Mouse (Mus musculus): Measurements from ENCODE around the gene Fbxo34. TPM values are rescaled to one million over a fixed set of nuclear protein-coding genes. Genes with fewer than 3 reads are reported as not detected.

Fbxo34 gene
- polyA plus RNA-seq, 1 experiment from 2014 or later = 21.4 TPM

DNA sequence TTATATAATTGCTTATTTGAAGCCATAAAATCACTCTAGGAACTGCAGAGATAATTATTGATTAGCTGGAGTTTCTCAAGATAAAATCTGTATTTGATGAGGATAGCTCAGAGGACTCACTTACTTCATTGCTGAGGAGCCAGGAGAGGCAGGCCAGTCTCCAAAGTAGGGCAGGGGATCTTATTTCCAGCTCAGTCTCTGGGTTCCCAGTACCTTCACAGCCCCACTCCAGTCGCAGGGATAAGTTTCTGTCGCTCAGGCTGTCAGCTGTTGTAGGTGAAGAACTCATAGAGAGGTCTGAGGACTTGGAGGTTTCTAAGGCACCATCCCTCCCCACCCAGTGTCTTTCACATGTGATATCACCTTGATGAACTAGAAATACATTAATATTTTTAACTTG lies 27.5 kb downstream of the Fbxo34 start:
- no peak overlapping the region for H3K9ac ChIP-seq (replicated peaks; ENCODE audit: low read depth, low read length)
- H3K4me3 ChIP-seq (ENCODE audit: low read depth, low read length) = no peak overlapping the region

DNA sequence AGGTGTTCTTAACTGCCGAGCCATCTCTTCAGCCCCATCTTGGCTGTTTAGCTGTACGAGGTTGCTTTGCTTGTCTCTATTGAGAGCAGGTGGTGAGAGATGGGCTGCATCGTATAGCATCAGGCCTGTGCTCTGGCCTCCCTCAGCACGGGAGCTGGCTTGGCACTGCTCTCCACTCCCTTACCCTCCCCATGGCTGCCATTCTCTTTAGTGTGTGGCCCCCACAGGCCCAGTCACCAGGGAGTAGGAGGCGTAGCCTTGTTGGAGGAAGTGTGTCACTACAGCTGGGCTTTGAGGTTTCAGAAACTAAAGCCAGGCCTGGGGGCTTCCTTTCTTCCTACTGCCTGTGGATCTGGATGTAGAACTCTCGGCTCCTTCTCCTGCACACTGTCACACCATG lies 32.0 kb downstream of the Fbxo34 start:
- Histone ChIP-seq H3K36me3 (ENCODE audit: control insufficient read depth, insufficient read depth, low read length) (no peaks in the 10 kb centered on the region), H3K27me3 (ENCODE audit: control insufficient read depth, insufficient read depth, low read length) (no peaks in the 10 kb centered on the region), H3K4me3 (ENCODE audit: low read depth, low read length) (no peak overlapping the region), H3K4me1 (ENCODE audit: control insufficient read depth, insufficient read depth, low read length) (no peaks in the 10 kb centered on the region), H3K27ac (ENCODE audit: low read length) (no peak overlapping the region), H3K9me3 (ENCODE audit: control insufficient read depth, low read depth, low read length) (no peaks in the 10 kb centered on the region), H3K9ac (replicated peaks; ENCODE audit: low read depth, low read length) (no peak overlapping the region), H3K4me2 (replicated peaks; ENCODE audit: low read depth, low read length) (no peak overlapping the region)
- ATAC-seq (ENCODE audit: insufficient number of reproducible peaks, insufficient read depth, low FRiP score, low read depth) = no peak
- 89% methylated on average over 6 of the region's 6 CpGs for WGBS

More for the DNA sequence above, 27.5 kb downstream of the Fbxo34 start:
- Histone ChIP-seq H3K27ac (ENCODE audit: low read length) (no peak overlapping the region), H3K36me3 (ENCODE audit: control insufficient read depth, insufficient read depth, low read length) (no peaks in the 10 kb centered on the region), H3K27me3 (ENCODE audit: control insufficient read depth, insufficient read depth, low read length) (no peaks in the 10 kb centered on the region), H3K9me3 (ENCODE audit: control insufficient read depth, low read depth, low read length) (no peaks in the 10 kb centered on the region), H3K4me2 (replicated peaks; ENCODE audit: low read depth, low read length) (no peak overlapping the region), H3K4me1 (ENCODE audit: control insufficient read depth, insufficient read depth, low read length) (peaks cover 5% of the 10 kb centered on the region; the same call in 1 of the 2 replicates)
- ATAC-seq (ENCODE audit: insufficient number of reproducible peaks, insufficient read depth, low FRiP score, low read depth) = no peak
- 68% methylated on average over 2 of the region's 2 CpGs for WGBS

DNA sequence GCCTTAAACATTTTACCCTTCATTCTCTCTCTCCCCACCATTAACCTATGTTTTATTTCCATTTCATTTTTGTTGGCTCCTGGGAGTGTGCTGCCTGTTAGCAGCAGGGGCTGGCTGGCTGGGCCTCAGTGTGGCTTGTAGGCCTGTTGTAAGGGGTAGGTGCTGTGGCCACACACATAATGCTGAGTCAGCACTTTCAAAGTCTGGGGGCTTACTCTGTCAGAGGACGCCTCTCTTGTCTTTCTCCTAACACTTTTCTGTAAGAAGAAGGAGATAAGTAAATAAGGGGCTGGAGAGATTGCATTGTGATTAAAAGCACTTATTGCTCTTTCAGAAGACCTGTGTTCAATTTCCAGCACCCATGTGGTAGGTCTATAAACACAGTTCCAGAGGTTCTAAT lies 32.9 kb downstream of the Fbxo34 start:
- no peak overlapping the region for H3K9ac ChIP-seq (replicated peaks; ENCODE audit: low read depth, low read length)
- H3K4me3 ChIP-seq (ENCODE audit: low read depth, low read length) = no peak overlapping the region
- H3K9me3 ChIP-seq (ENCODE audit: control insufficient read depth, low read depth, low read length) = no peaks in the 10 kb centered on the region
- H3K36me3 ChIP-seq (ENCODE audit: control insufficient read depth, insufficient read depth, low read length) = no peaks in the 10 kb centered on the region
- H3K4me2 ChIP-seq (replicated peaks; ENCODE audit: low read depth, low read length) = no peak overlapping the region
- H3K27ac ChIP-seq (ENCODE audit: low read length) = no peak overlapping the region
- no peaks in the 10 kb centered on the region for H3K4me1 ChIP-seq (ENCODE audit: control insufficient read depth, insufficient read depth, low read length)
- H3K27me3 ChIP-seq (ENCODE audit: control insufficient read depth, insufficient read depth, low read length) = no peaks in the 10 kb centered on the region
- WGBS = 67% methylated on average over 1 of the region's 1 CpGs
- ATAC-seq (ENCODE audit: insufficient number of reproducible peaks, insufficient read depth, low FRiP score, low read depth) = no peak

DNA sequence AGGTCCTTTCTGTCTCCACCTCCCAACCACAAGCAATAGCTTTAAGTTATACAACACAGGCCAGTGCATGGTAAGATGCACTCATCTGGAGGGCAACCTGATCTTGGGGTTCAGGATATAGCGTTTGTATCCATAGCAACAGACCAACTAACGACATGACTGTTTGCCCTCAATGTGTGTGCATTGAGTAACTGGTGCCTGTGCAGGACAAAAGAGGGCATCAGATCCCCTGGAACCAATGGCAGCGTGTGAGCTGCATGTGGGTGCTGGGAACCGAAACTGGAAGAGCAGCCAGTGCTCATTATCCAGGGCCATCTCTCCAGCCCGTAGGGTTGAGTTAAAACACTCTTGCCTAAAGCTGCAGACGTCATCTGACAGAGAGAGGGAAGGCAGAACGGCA lies 38.5 kb downstream of the Fbxo34 start:
- WGBS = 40% methylated on average over 7 of the region's 7 CpGs
- Histone ChIP-seq H3K36me3 (ENCODE audit: control insufficient read depth, insufficient read depth, low read length) (no peaks in the 10 kb centered on the region), H3K9me3 (ENCODE audit: control insufficient read depth, low read depth, low read length) (no peaks in the 10 kb centered on the region), H3K27me3 (ENCODE audit: control insufficient read depth, insufficient read depth, low read length) (no peaks in the 10 kb centered on the region), H3K4me1 (ENCODE audit: control insufficient read depth, insufficient read depth, low read length) (peaks cover 14% of the 10 kb centered on the region; the same call in 1 of the 2 replicates), H3K4me2 (replicated peaks; ENCODE audit: low read depth, low read length) (no peak overlapping the region), H3K4me3 (ENCODE audit: low read depth, low read length) (no peak overlapping the region), H3K9ac (replicated peaks; ENCODE audit: low read depth, low read length) (no peak overlapping the region), H3K27ac (ENCODE audit: low read length) (no peak overlapping the region)
- ATAC-seq (ENCODE audit: insufficient number of reproducible peaks, insufficient read depth, low FRiP score, low read depth) = no peak

DNA sequence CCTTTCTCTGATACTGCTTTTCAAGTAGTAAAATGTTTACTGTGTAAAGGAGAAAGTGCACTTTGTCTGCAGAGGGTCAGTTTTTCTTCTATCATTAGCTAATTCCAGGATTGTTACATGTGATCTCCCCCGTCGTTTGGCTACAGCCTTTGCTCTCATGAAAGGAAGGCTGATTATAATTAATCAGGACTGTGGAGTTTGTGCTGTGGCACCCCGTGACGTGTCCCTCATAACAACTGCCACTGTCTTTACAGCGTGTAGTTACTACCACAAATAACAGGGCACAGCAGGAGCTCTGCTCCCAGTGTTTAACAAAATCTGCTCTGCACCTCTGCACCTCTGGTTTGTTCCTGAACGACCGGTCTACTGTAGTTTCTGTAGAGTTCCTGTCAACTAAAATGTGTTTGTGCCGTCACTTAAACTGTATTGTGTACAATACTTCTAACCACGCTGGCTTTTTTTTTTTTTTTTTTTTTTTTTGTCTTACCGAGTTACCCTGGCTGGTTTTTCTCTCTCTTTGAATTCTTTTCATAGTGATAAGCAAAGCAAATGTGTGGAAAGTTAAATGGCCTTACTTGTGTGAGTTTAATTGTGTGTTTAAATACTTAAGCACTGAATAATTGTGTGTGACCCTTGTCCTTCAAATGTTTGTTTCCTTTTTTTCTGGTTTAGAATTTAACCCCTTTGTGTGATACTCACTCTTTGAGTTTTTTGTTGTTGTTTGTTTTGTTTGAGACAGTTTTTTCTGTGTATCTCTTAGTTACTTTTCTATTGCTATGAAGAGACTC lies 39.3 kb downstream of the Fbxo34 start:
- no peak overlapping the region for H3K4me3 ChIP-seq (ENCODE audit: low read depth, low read length)
- 23% methylated on average over 10 of the region's 10 CpGs for WGBS
- no peaks in the 10 kb centered on the region for H3K27me3 ChIP-seq (ENCODE audit: control insufficient read depth, insufficient read depth, low read length)
- 0 out of 2 replicates have a peak overlapping the region, but pooled peaks have one; percentile 8 for H3K4me2 ChIP-seq (replicated peaks; ENCODE audit: low read depth, low read length)
- H3K9ac ChIP-seq (replicated peaks; ENCODE audit: low read depth, low read length) = no peak overlapping the region
- no peak for ATAC-seq (ENCODE audit: insufficient number of reproducible peaks, insufficient read depth, low FRiP score, low read depth)
- H3K4me1 ChIP-seq (ENCODE audit: control insufficient read depth, insufficient read depth, low read length) = peaks cover 14% of the 10 kb centered on the region; the same call in 1 of the 2 replicates
- H3K36me3 ChIP-seq (ENCODE audit: control insufficient read depth, insufficient read depth, low read length) = no peaks in the 10 kb centered on the region
- no peaks in the 10 kb centered on the region for H3K9me3 ChIP-seq (ENCODE audit: control insufficient read depth, low read depth, low read length)
- H3K27ac ChIP-seq (ENCODE audit: low read length) = no peak overlapping the region

DNA sequence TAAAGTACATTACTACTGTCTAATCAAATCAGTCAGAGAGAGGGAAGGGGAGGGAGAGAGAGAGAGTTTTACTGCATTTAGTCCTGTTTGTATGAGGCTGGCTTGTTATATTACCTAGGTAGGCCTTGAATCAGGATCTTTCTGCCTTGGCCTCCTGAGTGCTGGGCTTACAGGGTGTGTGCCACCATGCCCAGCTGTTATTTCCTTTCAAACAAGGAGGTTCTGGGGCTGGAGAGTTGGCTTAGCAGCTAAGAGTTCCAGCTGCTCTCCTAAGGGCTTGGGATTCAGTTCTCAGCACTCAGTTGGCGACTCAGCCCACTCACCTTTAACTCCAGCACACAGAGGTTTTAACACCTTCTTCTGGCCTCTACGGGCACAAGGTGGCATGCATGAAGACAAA lies 40.5 kb downstream of the Fbxo34 start:
- Histone ChIP-seq H3K27ac (ENCODE audit: low read length) (no peak overlapping the region), H3K4me2 (replicated peaks; ENCODE audit: low read depth, low read length) (no peak overlapping the region), H3K36me3 (ENCODE audit: control insufficient read depth, insufficient read depth, low read length) (no peaks in the 10 kb centered on the region), H3K4me1 (ENCODE audit: control insufficient read depth, insufficient read depth, low read length) (peaks cover 14% of the 10 kb centered on the region; the same call in 1 of the 2 replicates), H3K9ac (replicated peaks; ENCODE audit: low read depth, low read length) (no peak overlapping the region), H3K27me3 (ENCODE audit: control insufficient read depth, insufficient read depth, low read length) (no peaks in the 10 kb centered on the region), H3K9me3 (ENCODE audit: control insufficient read depth, low read depth, low read length) (no peaks in the 10 kb centered on the region), H3K4me3 (ENCODE audit: low read depth, low read length) (no peak overlapping the region)
- ATAC-seq (ENCODE audit: insufficient number of reproducible peaks, insufficient read depth, low FRiP score, low read depth) = no peak
- WGBS = 89% methylated on average over 2 of the region's 2 CpGs

DNA sequence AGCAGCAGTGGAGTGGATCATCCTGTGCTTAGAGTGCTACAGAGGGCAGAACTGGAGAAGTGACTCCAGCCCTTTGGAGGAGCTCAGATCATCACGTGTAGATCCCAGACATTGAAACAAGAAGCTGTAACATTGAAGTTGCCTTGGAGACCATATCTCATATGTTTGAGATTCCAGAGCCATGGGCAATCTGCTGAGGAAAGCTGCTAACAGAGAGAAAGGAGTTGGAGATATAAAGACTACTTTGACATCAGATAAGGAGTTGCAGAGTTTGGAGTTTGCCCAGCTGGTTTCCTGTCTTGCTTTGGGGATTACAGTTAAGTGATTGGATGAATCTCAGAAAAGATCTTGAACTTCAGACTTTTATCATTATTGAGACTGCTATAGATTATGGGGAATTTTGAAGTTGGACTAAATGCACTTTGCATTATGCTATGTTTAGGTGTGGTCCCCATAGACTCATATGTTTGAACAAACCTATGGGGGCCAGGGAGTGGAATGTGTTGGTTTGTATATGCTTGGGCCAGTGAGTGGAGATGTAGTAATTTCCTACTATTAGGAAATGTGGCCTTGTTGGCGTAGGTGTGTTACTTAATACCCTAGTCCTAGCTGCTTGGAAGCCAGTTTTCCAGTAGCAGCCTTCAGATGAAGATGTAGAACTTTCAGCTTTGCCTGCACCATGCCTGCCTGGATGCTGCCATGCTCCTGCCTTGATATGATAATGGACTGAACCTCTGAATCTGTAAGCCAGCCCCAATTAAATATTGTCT lies 43.6 kb downstream of the Fbxo34 start:
- Histone ChIP-seq H3K4me2 (replicated peaks; ENCODE audit: low read depth, low read length) (no peak overlapping the region), H3K4me3 (ENCODE audit: low read depth, low read length) (no peak overlapping the region), H3K27me3 (ENCODE audit: control insufficient read depth, insufficient read depth, low read length) (no peaks in the 10 kb centered on the region), H3K27ac (ENCODE audit: low read length) (no peak overlapping the region), H3K9me3 (ENCODE audit: control insufficient read depth, low read depth, low read length) (no peaks in the 10 kb centered on the region), H3K36me3 (ENCODE audit: control insufficient read depth, insufficient read depth, low read length) (no peaks in the 10 kb centered on the region), H3K9ac (replicated peaks; ENCODE audit: low read depth, low read length) (no peak overlapping the region), H3K4me1 (ENCODE audit: control insufficient read depth, insufficient read depth, low read length) (peaks cover 10% of the 10 kb centered on the region; the same call in 1 of the 2 replicates)
- no peak for ATAC-seq (ENCODE audit: insufficient number of reproducible peaks, insufficient read depth, low FRiP score, low read depth)
- 84% methylated on average over 2 of the region's 2 CpGs for WGBS

DNA sequence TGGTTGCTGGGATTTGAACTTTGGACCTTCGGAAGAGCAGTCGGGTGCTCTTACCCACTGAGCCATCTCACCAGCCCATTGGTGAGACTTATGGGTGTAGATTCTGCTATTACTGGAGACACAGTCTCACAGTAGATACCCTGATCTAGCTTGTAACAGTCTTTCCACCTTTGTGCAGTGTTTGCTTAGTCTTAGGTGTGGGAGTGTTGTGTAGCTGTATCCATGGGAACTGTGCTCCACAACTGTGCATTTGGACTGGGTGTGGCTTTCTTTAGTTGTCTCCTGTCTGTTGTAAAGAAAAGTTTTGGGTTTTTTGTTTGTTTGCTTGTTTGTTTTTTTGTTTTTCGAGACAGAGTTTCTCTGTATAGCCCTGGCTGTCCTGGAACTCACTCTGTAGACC lies 45.7 kb downstream of the Fbxo34 start:
- no peak overlapping the region for H3K9ac ChIP-seq (replicated peaks; ENCODE audit: low read depth, low read length)
- H3K4me3 ChIP-seq (ENCODE audit: low read depth, low read length) = no peak overlapping the region
- no peaks in the 10 kb centered on the region for H3K4me1 ChIP-seq (ENCODE audit: control insufficient read depth, insufficient read depth, low read length)
- H3K27ac ChIP-seq (ENCODE audit: low read length) = no peak overlapping the region
- no peak overlapping the region for H3K4me2 ChIP-seq (replicated peaks; ENCODE audit: low read depth, low read length)
- H3K27me3 ChIP-seq (ENCODE audit: control insufficient read depth, insufficient read depth, low read length) = no peaks in the 10 kb centered on the region
- H3K36me3 ChIP-seq (ENCODE audit: control insufficient read depth, insufficient read depth, low read length) = no peaks in the 10 kb centered on the region
- 88% methylated on average over 3 of the region's 3 CpGs for WGBS
- ATAC-seq (ENCODE audit: insufficient number of reproducible peaks, insufficient read depth, low FRiP score, low read depth) = no peak
- no peaks in the 10 kb centered on the region for H3K9me3 ChIP-seq (ENCODE audit: control insufficient read depth, low read depth, low read length)

All from stomach, embryonic 14.5 days (tissue).